Mouse (Mus musculus) layer of hippocampus, adult 8-10 months (tissue): ENCODE measurements around the gene Msx2. TPM values are rescaled to one million over a fixed set of nuclear protein-coding genes. Genes with fewer than 3 reads are reported as not detected.

ENCODE experiments used
- DNase-seq, 2 experiments: peaks; one replicate each; pipeline ENCODE4 v3.0.0; 2022; ENCODE audit warnings: low spot score in 2 of 2
- total RNA-seq, 4 experiments: library from RNA; stranded (reverse); gene quantifications; 2 replicates each; pipeline ENCODE4 v1.2.4; 2022

The Msx2 gene
- total RNA-seq, 4 experiments from 2014 or later, result 0.16 to 0.70 (median 0.45) TPM

GRCm38 (mm10) chr13:53465191-53465820 is 7.6 kb downstream of the Msx2 start:
- no peak for DNase-seq

- no peak for DNase-seq
These were observed 8.4 kb downstream of the Msx2 start for GRCm38 (mm10) chr13:53464441-53465001.

DNA sequence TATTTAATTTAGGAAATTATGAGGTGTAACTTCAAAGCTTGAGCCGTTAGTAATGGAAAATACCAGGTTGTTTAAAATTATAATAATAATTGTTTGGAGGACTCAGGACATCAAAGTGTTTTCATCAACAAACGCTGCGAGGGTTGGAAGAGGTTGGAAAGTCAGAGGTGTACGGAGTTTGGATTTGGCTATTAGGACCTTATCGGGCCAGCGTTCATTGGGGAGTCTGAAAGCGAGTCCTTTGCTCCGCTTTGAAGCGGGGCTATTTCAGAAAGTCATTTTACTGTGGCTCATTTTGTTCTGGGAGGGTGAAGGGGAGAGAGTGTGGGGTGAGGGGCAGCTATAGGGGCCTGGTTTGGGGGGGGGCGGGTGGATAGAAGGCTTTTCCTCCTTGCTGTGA is 8.9 kb downstream of the Msx2 start:
- DNase-seq, result no peak

DNA sequence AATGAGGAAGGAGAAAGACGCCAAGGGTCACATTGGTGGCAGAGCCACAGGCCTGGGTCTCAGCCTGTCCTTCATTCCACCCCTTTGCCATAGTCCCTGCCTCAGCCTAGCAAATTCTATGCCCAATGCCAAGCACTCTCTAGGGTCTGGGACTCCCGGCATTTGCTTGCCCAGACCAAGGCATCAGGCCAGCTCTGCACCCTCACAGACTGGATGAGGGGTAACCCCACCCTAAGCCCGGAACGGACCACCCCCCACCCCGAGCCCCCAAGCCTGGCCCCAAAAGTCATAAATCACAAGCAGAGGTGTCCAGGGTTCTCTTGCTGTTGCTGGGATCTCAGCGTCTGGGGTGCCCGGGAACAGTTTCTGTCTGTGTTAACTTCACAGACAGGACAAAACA is 9.8 kb downstream of the Msx2 start:
- no peak for DNase-seq

DNA sequence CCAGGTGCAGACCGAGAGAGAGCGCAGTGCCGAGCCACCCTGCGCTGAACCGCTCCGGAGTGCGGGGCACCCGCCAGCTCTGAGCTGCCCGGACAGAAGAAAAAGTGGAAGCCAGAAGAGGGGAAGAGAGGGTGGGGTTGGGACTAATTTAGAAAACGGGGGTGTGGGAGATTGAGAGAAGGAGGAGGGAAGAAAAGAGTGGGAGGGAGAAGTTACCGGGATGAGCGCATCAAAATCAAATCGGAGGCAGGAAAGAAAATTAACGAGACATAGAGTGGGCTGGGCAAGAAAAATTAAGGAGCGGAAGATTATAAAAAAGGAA is 10.3 kb downstream of the Msx2 start:
- DNase-seq, result no peak

DNA sequence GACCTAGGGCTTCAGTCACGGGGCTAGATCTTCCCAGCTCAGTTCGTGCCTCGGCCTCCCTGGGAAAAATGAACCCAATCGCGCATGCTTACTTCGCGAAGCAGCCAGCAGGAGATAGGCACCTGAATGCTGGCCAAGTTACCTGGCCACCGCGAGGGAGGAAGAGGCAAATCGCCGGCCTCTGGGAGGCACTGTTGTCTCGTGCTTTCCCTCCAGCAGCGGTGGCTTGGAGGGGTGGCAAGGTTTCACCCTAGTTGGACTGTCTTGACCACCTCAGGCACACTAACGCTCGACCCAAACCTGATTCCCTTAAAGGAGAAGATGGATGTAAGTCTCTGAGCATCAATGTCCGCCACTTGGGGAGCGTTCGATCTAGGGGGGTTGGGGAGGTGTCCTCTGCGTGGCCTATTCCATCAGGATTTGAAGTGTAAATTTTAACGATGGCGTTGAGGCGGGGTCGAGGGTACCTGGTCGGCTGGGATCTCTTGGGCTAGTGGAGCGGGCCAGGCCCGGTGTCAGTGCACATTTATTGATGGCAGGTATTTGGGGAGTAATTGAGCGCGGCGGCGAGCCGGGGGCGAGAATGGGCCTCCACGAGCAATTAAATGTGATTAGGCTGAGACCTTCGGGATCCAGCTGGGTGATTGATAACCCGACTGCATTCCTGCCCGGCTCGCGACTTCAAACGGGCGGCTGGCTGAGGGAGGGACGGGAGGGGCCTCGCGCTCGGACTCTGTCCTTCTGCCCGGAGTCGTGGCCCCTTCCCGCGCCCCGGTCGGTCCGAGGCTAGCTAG is 10.8 kb downstream of the Msx2 start:
- no peak for DNase-seq

DNA sequence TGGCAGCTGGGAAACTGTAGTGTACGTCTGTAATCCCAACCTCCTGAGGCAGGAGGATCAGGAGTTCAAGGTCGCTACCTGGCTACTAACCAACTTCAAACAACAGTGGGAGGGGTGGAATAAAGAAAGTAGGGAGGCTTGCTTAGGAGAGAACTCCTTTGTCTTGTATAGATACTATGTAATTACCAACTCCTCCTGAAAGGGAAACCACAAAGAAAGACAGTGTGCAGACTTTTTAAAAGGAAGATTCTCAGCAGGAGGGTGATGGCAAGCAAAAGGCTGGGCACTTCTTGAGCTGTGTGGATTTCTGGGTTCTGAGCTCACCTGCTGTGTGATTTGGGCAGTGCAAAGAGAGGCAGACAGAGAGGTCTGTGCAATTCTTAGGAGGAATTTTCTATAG is 11.5 kb downstream of the Msx2 start:
- no peak for DNase-seq

- no peak for DNase-seq
These were observed 14.1 kb downstream of the Msx2 start for GRCm38 (mm10) chr13:53458766-53459165.

GRCm38 (mm10) chr13:53454794-53455672 is 17.8 kb downstream of the Msx2 start:
- DNase-seq, result no peak

DNA sequence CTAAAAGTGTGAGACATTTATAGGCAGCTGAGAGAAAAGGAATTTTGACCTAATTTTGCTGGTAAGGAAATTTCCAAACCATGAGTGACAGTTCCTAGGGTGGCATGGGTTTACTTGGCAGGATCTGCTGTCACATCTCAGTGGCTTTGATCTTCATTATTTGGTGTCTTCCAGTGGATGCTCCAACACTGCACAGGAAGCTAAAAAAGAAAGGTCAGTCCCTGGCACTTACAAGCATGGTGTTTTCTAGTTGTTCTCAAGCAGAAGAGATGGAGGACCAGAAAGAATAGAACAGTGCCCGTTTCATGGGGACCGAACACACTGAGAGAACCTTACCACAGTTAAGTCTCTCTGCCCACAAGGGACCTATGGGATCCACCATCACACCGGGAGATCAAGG is 18.9 kb downstream of the Msx2 start:
- DNase-seq, result no peak

DNA sequence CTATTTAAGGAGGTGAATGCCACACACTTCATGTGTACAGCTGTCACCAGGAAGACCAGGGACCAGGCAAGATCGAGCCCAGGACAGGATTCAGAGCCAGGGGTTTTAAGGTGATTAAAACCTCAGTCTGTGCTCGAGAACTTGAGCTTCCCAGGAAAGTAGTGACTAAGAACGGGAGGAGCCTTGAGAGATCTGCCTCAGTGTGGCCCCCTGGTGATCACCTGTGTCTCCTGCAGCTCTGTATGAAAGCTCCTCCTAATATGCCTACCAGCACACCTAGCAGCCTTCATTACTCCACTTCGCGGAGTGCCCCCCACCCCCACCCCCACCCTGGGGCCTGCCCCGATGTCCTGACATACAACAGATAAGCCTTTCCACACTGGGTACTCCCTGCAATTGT is 25.3 kb downstream of the Msx2 start:
- DNase-seq, result no peak

GRCm38 (mm10) chr13:53443602-53444001 is 29.3 kb downstream of the Msx2 start:
- peak; percentile 55 to 62 for DNase-seq

GRCm38 (mm10) chr13:53442168-53442980 is 30.5 kb downstream of the Msx2 start:
- peak; percentile 14 to 41 for DNase-seq

DNA sequence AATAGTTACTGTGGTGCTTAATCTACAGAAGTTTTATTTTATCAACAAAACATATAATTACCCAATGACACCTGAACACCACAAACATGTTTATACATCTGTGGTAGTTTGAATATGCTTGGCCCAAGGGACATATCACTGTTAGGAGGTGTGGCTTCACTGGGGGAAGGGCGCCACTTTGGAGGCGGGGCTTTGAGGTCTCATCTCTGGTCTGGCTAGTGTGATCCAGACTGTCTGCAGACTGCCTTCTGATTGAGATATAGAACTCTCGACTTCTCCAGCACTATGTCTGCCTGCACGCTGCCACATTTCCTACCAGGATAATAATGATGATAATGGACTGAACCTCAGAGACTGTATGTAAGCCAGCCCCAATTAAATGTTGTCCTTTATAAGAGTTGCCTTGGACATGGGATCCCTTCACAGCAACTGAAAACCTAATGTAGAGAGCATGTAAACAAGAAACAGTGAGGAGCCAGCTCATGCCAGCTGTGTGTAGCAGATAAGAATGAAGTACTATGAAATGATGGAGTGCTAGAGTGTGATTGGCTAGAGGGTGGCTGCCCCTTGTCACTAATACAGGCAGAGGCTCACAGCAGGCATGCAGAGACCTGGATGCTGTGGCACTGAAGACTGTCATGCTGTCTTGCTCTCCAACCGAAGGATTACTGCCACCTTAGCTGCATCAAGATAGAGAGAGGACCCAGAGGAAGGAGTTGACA is 31.4 kb downstream of the Msx2 start:
- DNase-seq, result no peak

GRCm38 (mm10) chr13:53439957-53440356 is 32.9 kb downstream of the Msx2 start:
- DNase-seq, result no peak

DNA sequence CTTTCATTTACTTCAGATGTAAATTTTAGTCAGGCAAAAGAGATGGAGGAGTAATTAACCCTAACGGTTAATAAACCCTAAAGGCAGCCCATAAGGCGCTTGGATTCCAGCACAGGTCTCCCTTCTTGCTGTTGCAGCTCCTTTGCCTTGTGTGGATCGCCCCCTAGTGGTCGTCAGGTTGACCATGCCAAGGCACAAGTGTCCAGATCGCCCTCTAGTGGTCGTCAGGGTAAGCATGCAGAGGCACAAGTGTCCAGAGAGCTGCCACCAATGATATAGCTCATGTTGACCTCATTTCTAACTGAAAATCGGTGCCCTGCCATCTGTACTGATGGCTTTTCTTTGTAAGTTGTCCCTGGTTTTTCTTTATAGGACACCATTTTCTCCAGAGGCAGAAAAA is 46.4 kb downstream of the Msx2 start:
- DNase-seq, result peak; percentile 64 to 81

- DNase-seq, result no peak
These were observed 51.7 kb downstream of the Msx2 start for GRCm38 (mm10) chr13:53421189-53421588.

DNA sequence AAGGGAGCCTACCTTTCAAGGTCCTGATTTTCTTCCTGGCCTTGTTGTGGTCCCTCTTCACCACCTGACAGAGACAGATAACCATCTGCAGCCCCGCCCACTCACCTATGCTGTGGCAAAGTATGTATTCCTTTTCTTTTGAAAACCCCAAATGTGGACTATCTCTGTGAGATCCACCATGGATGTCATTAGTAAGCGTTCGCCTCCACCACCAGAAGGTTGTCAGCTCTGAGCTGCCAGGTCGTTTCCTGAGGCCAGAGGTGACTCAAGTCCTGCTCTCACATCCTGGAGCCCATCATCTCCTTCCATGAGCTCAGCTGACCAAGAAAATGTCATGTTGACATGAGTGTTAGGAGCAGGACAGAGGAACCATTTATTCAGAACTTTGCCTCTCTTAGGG is 52.1 kb downstream of the Msx2 start:
- no peak for DNase-seq

GRCm38 (mm10) chr13:53419681-53420080 is 53.2 kb downstream of the Msx2 start:
- DNase-seq, result no peak

- no peak for DNase-seq
These were observed 55.2 kb downstream of the Msx2 start for GRCm38 (mm10) chr13:53417701-53418100.
